Mouse (Mus musculus) kidney, embryonic 16.5 days (tissue): ENCODE measurements around the gene Ranbp3l. TPM values are rescaled to one million over a fixed set of nuclear protein-coding genes. Genes with fewer than 3 reads are reported as not detected.

Source experiments
- ATAC-seq: fragments of 200-750 bp; cut with Nextera tagmentation; 2 replicates; pipeline ENCODE4 v1.8.0; 2017; ENCODE audit warnings: moderate TSS enrichment; ENCODE audit not compliant: low FRiP score, low TSS enrichment
- H3K27ac ChIP-seq: fragments of 300-500 bp; sonication (generic); 2 replicates; pipeline ENCODE4 v1.5.1; 2014; ENCODE audit warnings: low read length
- H3K27me3 ChIP-seq: fragments of 300-500 bp; sonication (generic); 2 replicates; pipeline ENCODE4 v1.6.1; 2014; ENCODE audit warnings: low read length, control low read depth, mixed read lengths; ENCODE audit not compliant: insufficient read depth
- H3K36me3 ChIP-seq: fragments of 300-500 bp; sonication (generic); 2 replicates; pipeline ENCODE4 v1.6.1; 2014; ENCODE audit warnings: low read length, control low read depth, mixed read lengths; ENCODE audit not compliant: insufficient read depth
- H3K4me1 ChIP-seq: fragments of 300-500 bp; sonication (generic); 2 replicates; pipeline ENCODE4 v1.6.1; 2014; ENCODE audit warnings: low read length, control low read depth, mixed read lengths; ENCODE audit not compliant: insufficient read depth
- H3K4me2 ChIP-seq: fragments of 300-500 bp; sonication (generic); replicated peaks from 2 replicates; pipeline ENCODE4 v1.6.1; 2014; ENCODE audit warnings: low read depth, low read length
- H3K4me3 ChIP-seq: fragments of 300-500 bp; sonication (generic); 2 replicates; pipeline ENCODE4 v1.5.1; 2014; ENCODE audit warnings: mild to moderate bottlenecking, low read length
- H3K9ac ChIP-seq: fragments of 300-500 bp; sonication (generic); replicated peaks from 2 replicates; pipeline ENCODE4 v1.6.1; 2014; ENCODE audit warnings: low read length
- H3K9me3 ChIP-seq: fragments of 300-500 bp; sonication (generic); 2 replicates; pipeline ENCODE4 v1.6.1; 2016; ENCODE audit warnings: low read length, control low read depth
- WGBS: fragments of 180-500 bp; shearing (Covaris S2); extraction: QIAGEN DNeasy Blood & Tissue Kit; methylation state at CpG from one replicate; pipeline ENCODE4 v1.1.7; 2014; 5-methylcytosine and 5-hydroxymethylcytosine counted together
- polyA plus RNA-seq: library from polyadenylated mRNA; unstranded; fragments of >200 nt; fragmentation: Nextera tagmentation; extraction: Ambion mirVana; gene quantifications from 2 replicates; pipeline ENCODE4 v1.2.1, GENCODE M21; 2015

Ranbp3l gene
- polyA plus RNA-seq, 1 experiment from 2014 or later, result 3.2 TPM

GRCm38 (mm10) chr15:9110526-9111347 is 143.0 kb downstream of the Ranbp3l start:
- no peaks in the 10 kb centered on the region for H3K9me3 ChIP-seq

DNA sequence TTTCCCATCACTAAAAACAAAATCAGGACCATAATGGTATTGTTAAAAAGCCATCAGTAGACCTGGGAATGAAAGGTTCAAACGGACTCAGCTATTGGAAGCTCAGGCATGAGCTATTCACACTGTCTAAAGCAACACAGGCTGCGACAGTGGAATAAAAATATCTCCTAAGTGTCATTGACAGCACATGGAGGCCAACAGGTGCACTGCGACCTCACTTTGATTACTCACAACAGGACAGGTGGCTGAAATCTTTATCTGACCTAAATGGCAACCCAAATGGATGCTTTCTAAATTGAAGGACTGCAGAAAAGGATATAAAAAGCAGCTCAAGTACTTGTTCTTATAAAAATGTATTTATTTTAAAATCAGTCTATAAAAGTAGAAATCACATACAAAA is 143.9 kb downstream of the Ranbp3l start:
- Histone ChIP-seq H3K4me2 (no peak overlapping the region), H3K4me1 (no peaks in the 10 kb centered on the region), H3K4me3 (no peak overlapping the region), H3K9me3 (no peaks in the 10 kb centered on the region), H3K27ac (no peak overlapping the region), H3K27me3 (no peaks in the 10 kb centered on the region), H3K36me3 (peaks cover 42% of the 10 kb centered on the region), H3K9ac (no peak overlapping the region)
- WGBS, result 89% methylated on average over 3 of the region's 3 CpGs
- ATAC-seq, result no peak

More at GRCm38 (mm10) chr15:9110526-9111347, 143.0 kb downstream of the Ranbp3l start:
- Histone ChIP-seq H3K27me3 (no peaks in the 10 kb centered on the region), H3K4me2 (no peak overlapping the region), H3K36me3 (peaks cover 35% of the 10 kb centered on the region), H3K4me3 (no peak overlapping the region), H3K27ac (no peak overlapping the region), H3K9ac (no peak overlapping the region), H3K4me1 (no peaks in the 10 kb centered on the region)
- 84% methylated on average over 6 of the region's 6 CpGs for WGBS
- ATAC-seq, result no peak

- no peak overlapping the region for H3K9ac ChIP-seq
- H3K9me3 ChIP-seq, result no peaks in the 10 kb centered on the region
- H3K27ac ChIP-seq, result no peak overlapping the region
- no peaks in the 10 kb centered on the region for H3K4me1 ChIP-seq
- ATAC-seq, result no peak
- H3K4me3 ChIP-seq, result no peak overlapping the region
- no peaks in the 10 kb centered on the region for H3K27me3 ChIP-seq
- 68% methylated on average over 9 of the region's 9 CpGs for WGBS
- peaks cover 52% of the 10 kb centered on the region for H3K36me3 ChIP-seq
- no peak overlapping the region for H3K4me2 ChIP-seq
These were observed 145.8 kb downstream of the Ranbp3l start for GRCm38 (mm10) chr15:9113556-9113955.

GRCm38 (mm10) chr15:9114131-9114530 is 146.4 kb downstream of the Ranbp3l start:
- no peaks in the 10 kb centered on the region for H3K9me3 ChIP-seq
- no peaks in the 10 kb centered on the region for H3K27me3 ChIP-seq
- no peak overlapping the region for H3K27ac ChIP-seq
- no peaks in the 10 kb centered on the region for H3K4me1 ChIP-seq
- ATAC-seq, result no peak
- H3K4me3 ChIP-seq, result no peak overlapping the region
- 86% methylated on average over 4 of the region's 4 CpGs for WGBS
- no peak overlapping the region for H3K4me2 ChIP-seq
- H3K36me3 ChIP-seq, result peaks cover 56% of the 10 kb centered on the region
- H3K9ac ChIP-seq, result no peak overlapping the region

DNA sequence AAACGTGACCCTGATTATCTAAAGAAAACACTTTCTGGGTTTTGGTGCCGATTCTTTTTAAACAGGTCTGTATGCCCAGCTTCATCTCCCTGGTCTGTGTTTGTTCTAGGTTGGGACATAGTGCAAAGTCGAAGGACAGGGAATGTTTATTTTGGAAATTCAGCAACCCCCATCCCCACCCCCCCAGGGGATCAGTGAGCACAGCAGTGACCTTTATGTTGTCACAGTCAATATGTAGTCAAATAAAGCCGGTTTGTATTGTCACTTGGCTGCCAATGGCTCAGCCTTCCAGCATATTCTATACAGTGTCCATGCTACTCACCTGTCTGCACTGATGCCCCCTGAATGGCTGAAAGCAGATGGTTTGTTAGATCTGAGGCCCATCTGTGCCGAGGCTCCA is 146.8 kb downstream of the Ranbp3l start:
- Histone ChIP-seq H3K4me2 (no peak overlapping the region), H3K27ac (no peak overlapping the region), H3K9ac (no peak overlapping the region), H3K36me3 (peaks cover 57% of the 10 kb centered on the region), H3K4me1 (no peaks in the 10 kb centered on the region), H3K4me3 (no peak overlapping the region), H3K27me3 (no peaks in the 10 kb centered on the region), H3K9me3 (no peaks in the 10 kb centered on the region)
- WGBS, result 70% methylated on average over 5 of the region's 5 CpGs
- ATAC-seq, result no peak

Other genes starting within 250 kb of the Ranbp3l start
- gene Nadk2, start 103.3 kb downstream of the Ranbp3l start, polyA plus RNA-seq, result 23.8 and 26.4 TPM in 2 replicates
- 3.1 and 3.7 TPM in 2 replicates for gene Lmbrd2, start 172.6 kb downstream of the Ranbp3l start, polyA plus RNA-seq
- gene Skp2, start 187.5 kb downstream of the Ranbp3l start, polyA plus RNA-seq, result 74.8 and 77.6 TPM in 2 replicates